Mouse (Mus musculus): Measurements from ENCODE around the gene Efemp2. TPM values are rescaled to one million over a fixed set of nuclear protein-coding genes. Genes with fewer than 3 reads are reported as not detected.

Efemp2 gene
- 52.6 and 58.6 TPM in 2 replicates for polyA plus RNA-seq (2012; rRNA removed)

GRCm38 (mm10) chr19:5473720-5474119, at the start of gene Efemp2:
Gene Efemp2 (plus strand): TSS chr19:5473954.

GRCm38 (mm10) chr19:5424782-5425741, 48.7 kb upstream of the Efemp2 start, which contains the start of the genes Drap1 and AI837181:
Gene Drap1 (minus strand): TSS chr19:5424979.
Gene AI837181 (plus strand): TSS chr19:5425144.

GRCm38 (mm10) chr19:5447515-5448353, 26.0 kb upstream of the Efemp2 start, which contains the start of gene Fosl1:
Gene Fosl1 (plus strand): TSS chr19:5447547.

GRCm38 (mm10) chr19:5457746-5458442, 15.9 kb upstream of the Efemp2 start, which contains the start of gene Ccdc85b:
Gene Ccdc85b (minus strand): TSS chr19:5457894.

GRCm38 (mm10) chr19:5460465-5460911, 13.3 kb upstream of the Efemp2 start, which contains the start of gene Fibp:
Gene Fibp (plus strand): TSS chr19:5460615.

GRCm38 (mm10) chr19:5468374-5468773, 5.4 kb upstream of the Efemp2 start, which contains the start of gene Ctsw:
Gene Ctsw (minus strand): TSS chr19:5468507.

GRCm38 (mm10) chr19:5487768-5488550, 14.2 kb downstream of the Efemp2 start, which contains the start of gene Mus81:
Gene Mus81 (minus strand): TSS chr19:5488402.

GRCm38 (mm10) chr19:5490313-5490897, 16.7 kb downstream of the Efemp2 start, which contains the start of gene Cfl1:
Gene Cfl1 (plus strand): TSS chr19:5490455.

GRCm38 (mm10) chr19:5503687-5504086, 29.9 kb downstream of the Efemp2 start, which contains the start of gene 1700020D05Rik:
Gene 1700020D05Rik (minus strand): TSS chr19:5503787.

GRCm38 (mm10) chr19:5510031-5511026, 36.6 kb downstream of the Efemp2 start, which contains the start of gene Snx32:
Gene Snx32 (minus strand): TSS chr19:5510538.

Other genes with a start within 250 kb of the Efemp2 start
- gene Pacs1, start 200.8 kb upstream of the Efemp2 start, polyA plus RNA-seq (2012; rRNA removed): 12.2 and 14.3 TPM in 2 replicates
- gene Sf3b2, start 178.5 kb upstream of the Efemp2 start, polyA plus RNA-seq (2012; rRNA removed): 98.0 and 109 TPM in 2 replicates
- gene Gal3st3, start 175.6 kb upstream of the Efemp2 start, polyA plus RNA-seq (2012; rRNA removed): 0.16 and 0.31 TPM in 2 replicates
- not detected in 2 replicates for gene Catsper1, start 138.2 kb upstream of the Efemp2 start, polyA plus RNA-seq (2012; rRNA removed)
- 7.1 and 14.1 TPM in 2 replicates for gene Cst6, start 124.4 kb upstream of the Efemp2 start, polyA plus RNA-seq (2012; rRNA removed)
- 19.8 and 21.3 TPM in 2 replicates for gene Eif1ad, start 107.2 kb upstream of the Efemp2 start, polyA plus RNA-seq (2012; rRNA removed)
- gene Banf1, start 106.8 kb upstream of the Efemp2 start, polyA plus RNA-seq (2012; rRNA removed): 71.2 and 91.0 TPM in 2 replicates
- gene Sart1, start 85.3 kb upstream of the Efemp2 start, polyA plus RNA-seq (2012; rRNA removed): 15.2 and 19.0 TPM in 2 replicates
- 0.33 and 1.9 TPM in 2 replicates for gene Tsga10ip, start 71.4 kb upstream of the Efemp2 start, polyA plus RNA-seq (2012; rRNA removed)
- 95.7 and 96.8 TPM in 2 replicates for gene Drap1, start 49.0 kb upstream of the Efemp2 start, polyA plus RNA-seq (2012; rRNA removed)
- 85.1 and 96.6 TPM in 2 replicates for gene AI837181, start 48.8 kb upstream of the Efemp2 start, polyA plus RNA-seq (2012; rRNA removed)
- gene Fosl1, start 26.4 kb upstream of the Efemp2 start, polyA plus RNA-seq (2012; rRNA removed): 1.3 and 4.0 TPM in 2 replicates
- 10.3 and 10.6 TPM in 2 replicates for gene Ccdc85b, start 16.1 kb upstream of the Efemp2 start, polyA plus RNA-seq (2012; rRNA removed)
- gene Fibp, start 13.3 kb upstream of the Efemp2 start, polyA plus RNA-seq (2012; rRNA removed): 124 and 150 TPM in 2 replicates
- gene Ctsw, start 5.4 kb upstream of the Efemp2 start, polyA plus RNA-seq (2012; rRNA removed): 2.0 and 3.5 TPM in 2 replicates
- gene Mus81, start 14.4 kb downstream of the Efemp2 start, polyA plus RNA-seq (2012; rRNA removed): 31.9 and 38.6 TPM in 2 replicates
- gene Cfl1, start 16.5 kb downstream of the Efemp2 start, polyA plus RNA-seq (2012; rRNA removed): 350 and 446 TPM in 2 replicates
- 0.30 and 0.34 TPM in 2 replicates for gene 1700020D05Rik, start 29.8 kb downstream of the Efemp2 start, polyA plus RNA-seq (2012; rRNA removed)
- 4.2 and 4.4 TPM in 2 replicates for gene Snx32, start 36.6 kb downstream of the Efemp2 start, polyA plus RNA-seq (2012; rRNA removed)
- 23.0 and 29.1 TPM in 2 replicates for gene Ovol1, start 86.7 kb downstream of the Efemp2 start, polyA plus RNA-seq (2012; rRNA removed)
- 18.2 and 20.7 TPM in 2 replicates for gene Ap5b1, start 94.1 kb downstream of the Efemp2 start, polyA plus RNA-seq (2012; rRNA removed)
- 40.4 and 56.8 TPM in 2 replicates for gene Rnaseh2c, start 127.9 kb downstream of the Efemp2 start, polyA plus RNA-seq (2012; rRNA removed)
- gene Kat5, start 136.3 kb downstream of the Efemp2 start, polyA plus RNA-seq (2012; rRNA removed): 45.6 and 50.6 TPM in 2 replicates
- 61.1 and 66.8 TPM in 2 replicates for gene Rela, start 163.5 kb downstream of the Efemp2 start, polyA plus RNA-seq (2012; rRNA removed)
- gene Sipa1, start 189.8 kb downstream of the Efemp2 start, polyA plus RNA-seq (2012; rRNA removed): 52.0 and 56.1 TPM in 2 replicates
- 116 and 122 TPM in 2 replicates for gene Map3k11, start 214.8 kb downstream of the Efemp2 start, polyA plus RNA-seq (2012; rRNA removed)
- gene Pcnx3, start 215.0 kb downstream of the Efemp2 start, polyA plus RNA-seq (2012; rRNA removed): 206 and 220 TPM in 2 replicates
- gene Kcnk7, start 230.4 kb downstream of the Efemp2 start, polyA plus RNA-seq (2012; rRNA removed): 0.90 and 1.1 TPM in 2 replicates

Measured in colon, adult 2 months (tissue).